Comparison of ENCODE assay signal across 8 mouse cellular contexts in the genomic region with DNA sequence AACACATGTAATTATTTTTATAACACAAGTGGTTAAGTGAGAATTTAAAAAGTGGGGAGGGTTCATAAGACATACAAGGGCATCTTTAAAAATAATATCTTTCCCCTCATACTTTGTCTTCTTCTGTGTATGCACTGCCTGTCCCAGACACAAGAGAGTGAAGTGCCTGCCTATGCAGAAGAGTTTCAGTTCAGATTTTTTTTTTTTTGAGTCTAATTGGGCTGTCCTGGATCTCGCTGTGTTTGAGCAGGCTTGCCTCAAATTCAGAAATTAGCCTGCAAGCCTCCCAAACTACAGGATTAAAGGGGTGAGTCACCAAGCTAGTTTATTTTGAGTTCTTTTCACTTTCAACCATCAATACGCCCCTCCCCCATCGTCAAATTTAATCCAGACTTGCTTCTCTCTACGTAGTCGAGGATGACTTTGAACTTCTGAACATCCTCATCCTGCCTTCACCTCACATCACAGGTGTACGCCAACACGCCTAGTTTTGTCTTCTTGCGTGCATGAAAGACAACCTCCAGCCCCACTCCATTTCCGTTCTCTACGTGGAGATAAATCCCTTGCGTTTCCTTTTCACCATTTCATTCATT. TPM values are rescaled to one million over a fixed set of nuclear protein-coding genes. Genes with fewer than 3 reads are reported as not detected.
DNase-seq lines count a peak whose midpoint lies in the region; ATAC-seq and TF ChIP-seq lines count a peak whose summit lies in the region.

No protein-coding gene starts in this region.

- H3K4me2 ChIP-seq in hindbrain, embryonic 13.5 days, result peak overlapping the region; percentile 62
- peak overlapping the region; percentile 53 for H3K4me2 ChIP-seq in midbrain, embryonic 13.5 days (replicated peaks)

- TF ChIP-seq CTCF in cerebellum, adult 2 months (IDR thresholded peaks at IDR 0.05; ENCODE audit: borderline replicate concordance, insufficient read depth, low read depth, low read length), result no peak

- H3K36me3 ChIP-seq in hindbrain, embryonic 13.5 days, result no peaks in the 10 kb centered on the region
- H3K36me3 ChIP-seq in midbrain, embryonic 13.5 days, result no peaks in the 10 kb centered on the region

- H3K27ac ChIP-seq in cerebellum, adult 2 months (ENCODE audit: insufficient read depth, low read length), result peak overlapping the region; percentile 78
- H3K27ac ChIP-seq in hindbrain, embryonic 13.5 days, result peak overlapping the region; percentile 98
- peak overlapping the region; percentile 97 for H3K27ac ChIP-seq in midbrain, embryonic 13.5 days

- intact Hi-C loops in left cerebral cortex, postnatal 36 days (cut with DNase I), result loop anchor here (5.0 kb wide), 2 partner anchors 48 to 62 kb away; partner anchors contain the start of gene Necap1

- H3K4me1 ChIP-seq in cerebellum, adult 2 months (ENCODE audit: control insufficient read depth, insufficient read depth, low read length), result 0 out of 2 replicates have a peak, but pooled peaks cover 2% of the 10 kb centered on the region
- peaks cover 12% of the 10 kb centered on the region for H3K4me1 ChIP-seq in hindbrain, embryonic 13.5 days (replicated peaks)
- peaks cover 10% of the 10 kb centered on the region for H3K4me1 ChIP-seq in midbrain, embryonic 13.5 days (replicated peaks)

- TF ChIP-seq POLR2A in cerebellum, adult 2 months (IDR thresholded peaks at IDR 0.05; ENCODE audit: borderline replicate concordance, insufficient read depth, low read length), result no peak

- DNase-seq in cerebellum, adult 2 months, result no peak
- no peak for DNase-seq in cerebellum, adult 11 months
- peak; percentile 30 for DNase-seq in right cerebral cortex, adult 18-20 months
- no peak for DNase-seq in right cerebral cortex, postnatal 14 days
- no peak for DNase-seq in left cerebral cortex, postnatal 36 days (ENCODE audit: low spot score in 2 of 2)
- DNase-seq in gastrocnemius, postnatal 25 days, result no peak

- no peaks in the 10 kb centered on the region for H3K9me3 ChIP-seq in hindbrain, embryonic 13.5 days
- H3K9me3 ChIP-seq in midbrain, embryonic 13.5 days, result no peaks in the 10 kb centered on the region

- H3K4me3 ChIP-seq in cerebellum, adult 2 months (replicated peaks; ENCODE audit: insufficient read depth, low read depth, low read length), result peak overlapping the region; percentile 85
- peak overlapping the region; percentile 66 for H3K4me3 ChIP-seq in hindbrain, embryonic 13.5 days
- peak overlapping the region; percentile 70 for H3K4me3 ChIP-seq in midbrain, embryonic 13.5 days (replicated peaks)

- WGBS in cerebellum, adult 2 months, result under 1% methylated on average over 11 of the region's 11 CpGs
- under 1% methylated on average over 11 of the region's 11 CpGs for WGBS in hindbrain, embryonic 13.5 days
- WGBS in midbrain, embryonic 13.5 days, result 2% methylated on average over 11 of the region's 11 CpGs

- ATAC-seq in hindbrain, embryonic 13.5 days (ENCODE audit: low FRiP score), result peak; percentile 3; the same call in 1 of the 2 replicates
- ATAC-seq in midbrain, embryonic 13.5 days, result no peak

- H3K9ac ChIP-seq in hindbrain, embryonic 13.5 days, result peak overlapping the region; percentile 62
- peak overlapping the region; percentile 59 for H3K9ac ChIP-seq in midbrain, embryonic 13.5 days (replicated peaks)

- H3K27me3 ChIP-seq in cerebellum, adult 2 months (ENCODE audit: control insufficient read depth, insufficient read depth, low read length), result no peaks in the 10 kb centered on the region
- 0 out of 2 replicates have a peak, but pooled peaks cover 5% of the 10 kb centered on the region for H3K27me3 ChIP-seq in hindbrain, embryonic 13.5 days
- H3K27me3 ChIP-seq in midbrain, embryonic 13.5 days, result peaks cover 11% of the 10 kb centered on the region; the same call in 1 of the 2 replicates

RNA-seq across cellular contexts. Expression of gene Slc2a3, which starts 8.7 kb away (rescaled TPM):
- polyA plus RNA-seq in cerebellum, adult 2 months (2012; rRNA removed), result 102 and 112 TPM in 2 replicates
- polyA plus RNA-seq in hindbrain, embryonic 13.5 days (2015; fragmentation: Nextera tagmentation; extraction: Ambion mirVana), result 21.1 and 22.7 TPM in 2 replicates
- polyA plus RNA-seq in midbrain, embryonic 13.5 days (2015; fragmentation: Nextera tagmentation; extraction: Ambion mirVana), result 15.9 TPM in 2 replicates
- total RNA-seq in left cerebral cortex, postnatal 36 days (2021), result 100 to 1,000 TPM; 125 to 138 TPM
- total RNA-seq in gastrocnemius, postnatal 25 days (2021), result 1 to 10 TPM in 1 of 2 experiments, under 1 TPM in 1; 0.88 to 1.4 TPM

RNA-seq across cellular contexts. Expression of gene Foxj2, which starts 9.6 kb away (rescaled TPM):
- polyA plus RNA-seq in cerebellum, adult 2 months (2012; rRNA removed), result 17.7 and 18.2 TPM in 2 replicates
- polyA plus RNA-seq in hindbrain, embryonic 13.5 days (2015; fragmentation: Nextera tagmentation; extraction: Ambion mirVana), result 6.0 and 6.2 TPM in 2 replicates
- polyA plus RNA-seq in midbrain, embryonic 13.5 days (2015; fragmentation: Nextera tagmentation; extraction: Ambion mirVana), result 4.9 and 6.2 TPM in 2 replicates
- 10 to 100 TPM; 28.8 to 30.3 TPM for total RNA-seq in left cerebral cortex, postnatal 36 days (2021)
- total RNA-seq in gastrocnemius, postnatal 25 days (2021), result 10 to 100 TPM; 18.4 to 20.9 TPM

RNA-seq across cellular contexts. Expression of gene C3ar1, which starts 45.8 kb away (rescaled TPM):
- polyA plus RNA-seq in cerebellum, adult 2 months (2012; rRNA removed), result 0.38 and 0.44 TPM in 2 replicates
- polyA plus RNA-seq in hindbrain, embryonic 13.5 days (2015; fragmentation: Nextera tagmentation; extraction: Ambion mirVana), result 1.7 TPM in 2 replicates
- 1.0 and 1.7 TPM in 2 replicates for polyA plus RNA-seq in midbrain, embryonic 13.5 days (2015; fragmentation: Nextera tagmentation; extraction: Ambion mirVana)
- total RNA-seq in left cerebral cortex, postnatal 36 days (2021), result under 1 TPM; 0.64 to 0.88 TPM
- total RNA-seq in gastrocnemius, postnatal 25 days (2021), result under 1 TPM; 0.82 to 0.91 TPM
